Mouse (Mus musculus) right cerebral cortex, postnatal 4 days (tissue): Measurements from ENCODE around the gene Tdrd9.

ENCODE experiments used
- DNase-seq: peaks from one replicate; pipeline ENCODE4 v3.0.0-alpha.2; 2022

Gene Tdrd9

GRCm38 (mm10) chr12:112108696-112109445, 137.5 kb downstream of the Tdrd9 start:
- DNase-seq = no peak

DNA sequence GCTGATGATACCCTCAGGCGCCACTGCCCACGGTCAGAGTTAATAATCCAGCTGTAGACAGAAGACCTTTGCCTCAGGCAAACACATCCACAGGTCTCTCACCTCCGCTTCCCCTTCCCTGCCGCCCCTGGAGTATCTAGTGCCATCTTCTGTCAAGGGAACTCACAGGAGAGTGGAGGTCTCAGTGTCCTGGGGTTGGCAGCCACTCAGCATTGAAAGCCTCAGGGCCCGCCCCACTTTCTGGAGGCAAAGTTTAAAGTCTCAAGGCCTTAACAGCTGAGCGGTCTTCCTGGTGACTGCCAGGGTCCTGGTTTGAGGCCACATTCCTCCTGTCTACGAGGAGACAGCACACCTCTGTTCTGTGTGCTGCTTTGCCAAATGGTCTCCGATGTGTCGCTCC, 138.3 kb downstream of the Tdrd9 start:
- no peak for DNase-seq

DNA sequence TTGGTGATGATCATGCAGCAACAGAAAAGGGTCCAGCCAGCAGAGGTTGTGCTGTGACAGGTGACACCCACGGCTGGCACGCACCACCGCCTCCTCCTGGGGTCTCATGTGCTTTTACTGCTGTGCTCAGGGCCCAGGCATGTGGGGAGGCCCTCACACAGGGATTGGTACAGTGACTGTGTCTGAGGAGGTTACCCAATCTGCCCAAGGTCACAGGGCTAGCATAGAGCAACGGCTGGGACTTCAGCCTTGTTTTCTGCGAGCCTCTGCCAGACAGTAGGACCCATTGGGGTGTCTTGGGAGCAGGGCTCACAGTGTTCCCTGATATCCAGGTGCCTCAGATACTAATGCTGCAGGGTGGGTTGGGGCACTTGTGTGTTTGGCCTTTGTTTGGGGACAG, 140.0 kb downstream of the Tdrd9 start:
- DNase-seq = no peak

DNA sequence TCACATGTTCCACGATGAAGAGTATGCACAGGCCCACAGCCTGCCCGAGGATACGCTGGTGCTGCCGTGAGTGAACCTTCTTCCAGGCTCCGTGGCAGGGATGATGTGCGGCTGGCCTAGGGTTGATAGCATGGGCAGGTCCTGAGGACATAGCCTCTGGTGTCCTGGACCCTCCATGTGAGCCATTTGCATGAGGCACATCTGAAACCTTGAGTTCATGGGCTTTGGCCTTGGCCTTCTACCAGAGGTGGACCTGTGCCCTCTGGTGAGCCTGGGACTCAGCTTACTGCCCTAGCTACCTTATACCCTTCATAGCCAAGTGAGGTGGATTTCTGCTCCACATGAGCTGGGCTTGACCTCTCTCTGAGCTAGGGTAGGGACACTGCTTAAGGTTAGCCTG, 140.9 kb downstream of the Tdrd9 start:
- no peak for DNase-seq

GRCm38 (mm10) chr12:112112686-112113396, 141.5 kb downstream of the Tdrd9 start:
- DNase-seq = no peak

DNA sequence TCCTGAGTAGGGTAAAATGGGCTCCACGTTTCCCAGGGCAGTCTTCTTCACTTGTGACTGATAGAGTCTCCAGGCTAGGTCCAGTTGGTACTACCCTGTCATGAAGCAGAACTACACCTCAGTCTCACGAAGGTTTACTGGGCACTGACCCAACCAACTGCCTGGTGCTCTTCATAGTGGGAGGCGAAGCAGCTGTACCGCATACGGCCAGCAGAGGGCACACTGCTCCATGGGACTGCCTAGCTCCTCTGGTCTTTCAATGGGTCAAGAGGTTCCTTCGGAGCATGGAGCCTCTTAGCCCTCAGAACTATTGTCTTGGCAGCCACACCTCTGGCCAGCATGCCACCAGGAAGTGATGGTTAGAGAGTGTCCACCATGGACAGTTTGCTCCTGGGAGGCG, 142.4 kb downstream of the Tdrd9 start:
- DNase-seq = peak; percentile 81

DNA sequence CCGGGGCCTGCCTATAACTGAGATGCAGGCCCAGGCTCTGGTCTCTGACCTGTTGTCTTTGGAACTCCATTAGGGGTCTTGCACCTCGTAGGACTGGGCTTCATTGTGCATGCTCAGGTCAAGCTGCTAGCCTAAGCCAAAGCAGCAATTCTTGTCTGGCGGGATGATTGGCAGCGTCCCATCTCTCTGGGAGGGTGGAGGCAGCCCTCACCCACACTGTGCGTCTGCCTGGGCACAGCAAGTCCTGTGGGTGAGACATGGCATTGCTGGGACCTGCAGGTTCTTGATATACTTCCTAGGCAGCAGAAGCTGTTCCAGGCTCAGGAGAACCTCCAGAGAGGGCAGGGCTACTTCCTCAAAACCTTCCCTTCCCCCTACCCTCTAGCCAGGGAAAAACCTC, 145.6 kb downstream of the Tdrd9 start:
- no peak for DNase-seq

DNA sequence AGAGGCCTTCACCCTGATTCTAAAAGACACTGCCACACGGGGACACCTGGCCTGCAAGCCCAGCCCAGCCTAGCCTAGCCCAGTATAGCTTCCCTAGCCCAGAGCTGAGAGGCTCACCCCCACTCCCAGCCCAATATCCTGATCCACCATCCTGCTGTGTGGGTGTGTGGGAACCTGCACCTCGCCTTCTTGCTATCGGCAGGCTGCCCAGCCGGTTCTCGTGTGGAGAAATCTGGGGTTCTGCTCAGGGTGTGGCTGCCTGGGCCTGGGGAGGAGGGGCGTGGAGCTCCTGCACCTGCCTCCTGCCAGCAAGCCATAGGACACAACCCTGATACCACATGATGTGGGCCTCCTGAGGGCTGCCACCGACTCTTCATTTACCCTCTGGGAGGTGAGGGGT, 146.3 kb downstream of the Tdrd9 start:
- DNase-seq = no peak
